Mouse (Mus musculus): ENCODE results near the gene Tmem63c.

The Tmem63c gene

GRCm38 (mm10) chr12:87054873-87055272 lies 33.7 kb downstream of the Tmem63c start:
- DNase-seq (ENCODE audit: low read depth): no peak

DNA sequence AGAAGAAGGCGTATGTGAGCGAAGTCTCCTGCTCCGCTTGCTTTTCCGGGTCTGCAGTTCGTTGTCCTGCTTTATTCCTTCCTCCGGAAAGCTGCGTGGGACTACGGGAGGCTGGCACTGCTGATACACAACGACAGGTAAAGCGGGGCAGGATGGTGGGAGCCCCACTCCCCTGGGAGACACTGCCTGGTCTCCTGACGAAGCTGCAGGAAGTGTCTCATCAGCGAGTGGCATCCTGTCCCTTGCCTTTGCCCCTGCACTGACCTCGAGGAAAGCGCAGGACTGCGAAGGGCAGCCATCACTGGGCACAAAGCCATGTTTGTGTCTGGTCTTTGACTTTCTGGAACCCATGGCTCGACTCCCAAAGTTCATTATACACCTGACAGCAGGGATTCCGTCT lies 35.9 kb downstream of the Tmem63c start:
- no peak for DNase-seq (ENCODE audit: low read depth)

DNA sequence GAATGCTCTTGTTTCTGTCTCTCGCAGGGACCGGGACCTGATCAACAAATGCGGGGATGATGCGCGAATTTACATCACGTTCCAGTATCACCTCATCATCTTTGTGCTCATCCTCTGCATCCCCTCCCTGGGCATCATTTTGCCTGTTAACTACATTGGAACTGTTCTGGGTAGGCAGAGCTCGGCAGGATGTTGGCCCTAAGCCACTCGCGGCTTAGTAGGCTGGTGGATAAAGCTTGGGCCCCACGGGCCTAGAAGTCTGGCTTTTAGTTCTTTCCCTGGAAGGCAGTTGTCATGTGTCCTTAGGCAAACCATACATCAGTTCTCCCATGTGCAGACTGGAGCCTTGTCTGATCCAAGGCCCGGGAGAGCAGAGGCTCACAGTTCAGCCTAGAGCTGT lies 44.3 kb downstream of the Tmem63c start:
- DNase-seq (ENCODE audit: low read depth): no peak

GRCm38 (mm10) chr12:87066429-87066828 lies 45.3 kb downstream of the Tmem63c start:
- no peak for DNase-seq (ENCODE audit: low read depth)

DNA sequence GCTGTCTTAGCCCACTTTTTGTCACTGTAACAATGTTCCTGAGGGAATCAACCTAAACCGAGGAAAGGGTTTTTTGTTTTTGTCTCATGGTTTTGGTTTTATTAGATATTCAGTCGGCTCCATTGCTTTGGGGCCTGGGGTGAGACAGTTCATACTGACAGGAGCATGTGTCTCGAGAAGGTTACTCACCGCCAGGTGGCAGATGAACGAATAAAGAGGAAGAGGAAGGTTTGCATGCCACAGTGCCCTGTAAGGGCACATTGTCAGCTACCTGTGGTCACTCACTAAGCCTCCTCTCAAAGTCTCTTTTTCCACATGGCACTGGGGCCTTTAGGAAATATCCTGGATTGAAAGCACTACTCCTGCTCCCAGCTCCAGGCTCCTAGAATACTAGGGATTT lies 49.4 kb downstream of the Tmem63c start:
- no peak for DNase-seq (ENCODE audit: low read depth)

DNA sequence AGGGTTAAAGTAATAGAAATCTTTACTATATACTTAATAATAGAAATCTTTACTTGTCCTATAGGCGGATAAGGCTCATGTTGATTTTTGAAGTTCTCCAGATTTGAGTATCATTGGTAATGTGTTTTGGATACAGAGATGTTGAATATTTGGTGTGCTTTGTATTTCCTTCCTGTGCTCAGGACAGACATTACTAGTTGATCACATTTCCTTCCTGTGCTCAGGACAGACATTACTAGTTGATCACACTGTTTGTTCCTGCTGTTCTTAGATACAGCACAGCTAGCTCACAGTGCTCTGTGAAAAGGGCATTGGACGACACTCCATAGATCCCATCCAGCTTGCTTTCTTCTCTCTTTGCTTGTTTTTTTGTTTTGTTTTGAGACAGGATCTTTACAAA lies 55.5 kb downstream of the Tmem63c start:
- peak; percentile 31 for DNase-seq (ENCODE audit: low read depth)

GRCm38 (mm10) chr12:87082797-87083196 lies 61.7 kb downstream of the Tmem63c start:
- DNase-seq (ENCODE audit: low read depth): no peak

DNA sequence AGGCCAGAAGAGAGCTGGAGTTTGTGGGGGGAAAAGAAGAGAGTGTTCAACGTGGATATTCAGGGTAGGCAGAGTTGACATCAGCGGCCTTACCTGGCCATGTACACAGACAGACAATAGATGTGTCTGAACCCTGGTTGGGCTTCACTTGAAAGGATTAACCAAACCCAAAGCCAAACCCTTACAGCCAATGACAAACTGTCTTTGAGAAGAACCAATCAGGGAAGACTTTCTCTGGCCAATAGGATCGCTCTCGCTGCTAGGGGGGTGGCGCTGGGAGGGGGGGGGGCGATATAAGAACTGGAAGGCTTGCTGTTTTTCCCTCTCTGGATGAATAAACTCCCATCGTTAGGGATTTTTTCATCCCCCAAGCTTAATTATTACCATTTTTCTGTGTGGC lies 66.1 kb downstream of the Tmem63c start:
- no peak for DNase-seq (ENCODE audit: low read depth)

DNA sequence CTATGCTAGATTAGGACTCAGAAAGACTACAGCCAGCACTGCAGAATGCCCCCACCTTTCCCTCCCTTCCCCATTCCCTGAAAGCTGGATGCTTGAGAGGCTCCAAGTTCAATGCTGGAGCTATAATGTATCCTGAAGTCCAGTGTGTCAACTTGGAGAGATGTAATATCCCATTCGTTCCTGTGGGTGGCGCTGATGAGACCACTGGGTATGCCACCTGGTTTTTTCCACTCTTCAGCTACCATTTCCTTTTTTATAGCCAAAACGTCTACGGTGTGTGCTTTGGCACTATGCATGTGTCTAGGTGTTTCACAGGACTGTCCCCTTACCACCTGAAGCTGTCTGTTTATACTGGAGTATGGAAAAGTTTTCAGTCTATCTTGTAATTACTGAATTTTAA lies 67.2 kb downstream of the Tmem63c start:
- DNase-seq (ENCODE audit: low read depth): peak; percentile 37

DNA sequence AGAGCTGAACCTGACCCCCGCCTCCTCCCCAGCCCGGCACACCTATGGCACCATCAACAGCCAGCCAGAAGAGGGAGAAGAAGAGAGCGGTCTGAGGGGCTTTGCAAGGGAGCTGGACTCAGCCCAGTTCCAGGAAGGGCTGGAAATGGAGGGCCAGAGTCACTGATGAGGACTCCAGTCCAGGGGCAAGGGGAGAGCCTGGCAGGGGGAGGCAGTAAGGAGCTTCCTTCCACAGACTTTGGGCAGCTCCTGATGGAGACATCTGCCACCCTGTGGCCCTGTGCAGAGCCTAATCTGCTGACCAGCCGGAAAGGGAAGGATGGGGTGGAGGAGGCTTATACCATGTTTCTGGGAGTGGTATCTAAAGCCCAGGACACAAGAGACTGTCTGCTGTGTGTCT lies 68.1 kb downstream of the Tmem63c start:
- no peak for DNase-seq (ENCODE audit: low read depth)

GRCm38 (mm10) chr12:87089701-87090100 lies 68.6 kb downstream of the Tmem63c start:
- no peak for DNase-seq (ENCODE audit: low read depth)

DNA sequence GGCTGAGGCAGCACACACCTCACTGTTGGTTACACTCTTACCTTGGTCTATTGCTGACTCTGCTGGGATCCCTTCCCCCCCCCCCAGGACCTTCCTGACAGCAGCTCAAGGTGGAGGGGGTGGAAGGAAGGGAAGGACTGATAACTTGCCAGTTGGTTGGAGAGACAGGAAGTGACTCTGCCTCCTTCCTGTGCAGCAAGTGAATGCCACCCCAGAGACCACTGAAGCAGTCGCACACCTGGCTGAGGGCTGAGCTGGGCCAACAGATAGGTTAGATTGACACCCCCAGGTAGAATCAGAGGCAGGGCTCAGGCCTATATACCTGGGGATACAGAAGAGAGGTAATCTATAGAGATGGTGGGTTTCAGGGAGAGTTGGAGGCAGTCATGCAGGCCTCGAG lies 70.8 kb downstream of the Tmem63c start:
- no peak for DNase-seq (ENCODE audit: low read depth)

GRCm38 (mm10) chr12:87093249-87093648 lies 72.1 kb downstream of the Tmem63c start:
- DNase-seq (ENCODE audit: low read depth): peak; percentile 50

DNA sequence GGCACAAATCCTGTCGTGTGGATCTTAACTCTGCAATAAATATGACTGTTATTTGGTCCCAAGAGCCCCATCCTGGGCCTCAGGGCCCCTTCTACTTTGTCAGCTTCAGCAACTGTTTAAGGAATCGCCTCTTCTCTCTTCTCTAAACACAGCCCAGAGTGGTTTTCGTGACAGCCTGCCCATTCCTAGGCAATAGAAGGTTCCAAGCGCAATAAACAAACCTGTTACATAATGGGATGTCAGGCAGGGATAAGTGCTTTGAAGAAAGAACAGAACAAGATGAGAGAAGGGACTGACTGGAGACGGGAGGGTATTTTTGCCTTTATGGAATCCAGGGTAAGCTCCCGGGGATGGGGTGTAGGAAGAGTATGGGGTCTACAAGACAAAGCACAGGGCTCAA lies 72.5 kb downstream of the Tmem63c start:
- peak; percentile 17 for DNase-seq (ENCODE audit: low read depth)

DNA sequence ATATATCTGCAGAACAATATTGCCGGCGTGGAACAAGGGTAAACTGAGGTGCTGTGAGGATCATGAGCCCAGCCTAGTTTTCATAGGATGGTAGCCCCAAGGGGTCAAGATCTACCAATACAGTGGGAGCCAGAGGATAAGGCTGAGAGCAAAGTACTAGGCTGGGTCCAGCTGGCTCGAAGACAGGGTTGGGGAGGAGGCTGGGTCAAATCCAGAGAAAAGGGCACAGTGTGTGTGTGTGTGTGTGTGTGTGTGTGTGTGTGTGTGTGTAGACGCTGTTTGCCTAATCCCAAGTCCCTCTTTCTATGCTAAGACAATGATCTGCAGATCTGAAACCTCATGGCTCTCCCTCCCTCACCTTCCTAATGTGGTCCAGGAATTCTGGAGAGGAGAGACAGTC lies 79.2 kb downstream of the Tmem63c start:
- DNase-seq (ENCODE audit: low read depth): no peak

DNA sequence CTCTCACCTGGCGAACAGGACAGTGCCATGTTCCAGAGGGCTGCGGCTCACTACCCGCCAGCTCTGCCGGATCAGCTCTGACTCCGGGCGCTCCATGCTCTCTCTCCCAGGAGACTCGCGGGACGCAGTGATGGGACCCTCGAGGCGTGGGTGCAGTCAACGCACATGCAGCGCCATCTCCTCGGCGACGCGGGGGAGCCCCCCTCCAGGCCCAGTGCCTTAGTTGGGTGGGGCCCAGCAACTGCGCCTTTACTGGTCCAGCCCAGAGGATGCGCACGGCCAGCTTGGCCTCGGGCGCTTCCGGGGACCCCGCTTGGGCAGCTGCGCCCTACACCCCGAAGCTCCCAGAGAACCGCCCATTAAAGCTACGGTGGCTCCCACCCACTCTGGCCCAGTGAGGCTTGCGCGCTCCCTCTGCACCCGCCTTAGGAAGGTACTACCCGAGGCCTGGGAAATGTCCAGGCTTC lies 81.1 kb downstream of the Tmem63c start, which contains the start of gene Ngb:
Ngb (minus strand) TSS at position 375 of the 467 bp plus-strand sequence.
- DNase-seq (ENCODE audit: low read depth): no peak

DNA sequence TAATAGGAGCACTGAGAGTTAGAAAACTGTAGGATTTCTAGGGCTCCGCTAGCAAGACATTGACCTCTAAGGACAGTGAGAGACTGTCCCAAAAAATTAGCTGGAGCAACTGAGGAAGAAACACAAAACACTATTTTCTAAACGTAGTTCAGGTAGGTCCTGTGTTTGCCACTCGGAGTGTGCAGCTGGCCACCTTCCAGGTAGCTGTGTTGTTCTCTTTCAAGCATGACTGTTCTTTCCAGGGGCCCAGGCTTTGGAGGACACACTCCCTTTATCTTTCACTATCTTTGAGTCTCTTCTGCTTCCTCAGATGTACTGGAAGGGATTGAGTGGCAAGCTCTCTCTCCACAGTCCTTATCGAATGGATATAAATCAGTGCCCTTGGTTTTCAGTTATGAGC lies 82.3 kb downstream of the Tmem63c start:
- DNase-seq (ENCODE audit: low read depth): no peak

DNA sequence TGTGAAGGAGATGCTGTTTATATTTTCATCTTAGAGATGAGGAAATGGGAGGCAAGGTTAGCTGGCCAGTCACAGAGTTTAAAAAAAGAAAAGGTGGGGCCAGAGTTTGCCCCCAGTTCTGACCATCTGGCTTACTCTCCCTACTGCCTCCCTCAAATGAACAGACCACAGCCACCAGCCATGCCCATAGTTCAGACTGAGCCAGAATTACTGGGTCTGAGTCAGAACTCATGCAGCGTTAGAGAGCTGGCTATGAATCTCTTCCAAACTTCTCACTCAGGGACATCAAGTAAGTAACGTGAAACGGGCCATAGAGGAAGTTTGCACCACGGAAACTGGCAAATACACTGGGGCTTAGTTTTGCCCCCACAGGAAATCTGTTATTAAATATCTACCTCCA lies 83.7 kb downstream of the Tmem63c start:
- peak; percentile 53 for DNase-seq (ENCODE audit: low read depth)

DNA sequence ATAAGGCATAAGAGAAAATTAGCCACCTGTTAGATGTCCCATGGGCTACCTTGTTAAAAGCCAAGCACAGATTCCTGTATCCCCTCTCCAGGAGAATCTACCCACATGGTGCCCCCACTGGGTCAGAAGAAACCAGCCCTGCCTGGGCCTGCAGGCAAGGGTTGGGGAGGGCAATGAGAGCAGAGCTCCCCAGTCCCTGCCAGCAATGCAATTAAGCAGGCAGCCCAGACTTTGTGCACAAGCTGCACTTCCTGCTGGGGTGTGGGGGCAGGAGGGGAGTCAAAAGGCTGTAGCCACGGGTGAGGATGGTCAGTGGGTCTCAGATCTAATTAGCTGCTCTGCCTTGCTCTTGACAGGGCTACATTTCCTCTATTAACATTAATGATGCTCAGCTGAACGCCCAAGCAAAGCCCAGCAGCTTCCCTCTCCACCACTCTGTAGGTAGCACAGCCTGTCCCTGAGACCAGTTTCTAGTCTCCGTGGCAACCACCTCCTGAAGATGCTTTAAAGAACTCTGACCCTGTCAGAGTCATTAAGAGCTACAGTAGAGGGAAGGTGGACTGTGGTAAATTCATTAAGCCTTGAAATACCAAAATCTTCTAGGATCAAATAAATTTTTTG lies 86.3 kb downstream of the Tmem63c start:
- no peak for DNase-seq (ENCODE audit: low read depth)

GRCm38 (mm10) chr12:87121918-87122589 lies 100.9 kb downstream of the Tmem63c start:
- no peak for DNase-seq (ENCODE audit: low read depth)

DNA sequence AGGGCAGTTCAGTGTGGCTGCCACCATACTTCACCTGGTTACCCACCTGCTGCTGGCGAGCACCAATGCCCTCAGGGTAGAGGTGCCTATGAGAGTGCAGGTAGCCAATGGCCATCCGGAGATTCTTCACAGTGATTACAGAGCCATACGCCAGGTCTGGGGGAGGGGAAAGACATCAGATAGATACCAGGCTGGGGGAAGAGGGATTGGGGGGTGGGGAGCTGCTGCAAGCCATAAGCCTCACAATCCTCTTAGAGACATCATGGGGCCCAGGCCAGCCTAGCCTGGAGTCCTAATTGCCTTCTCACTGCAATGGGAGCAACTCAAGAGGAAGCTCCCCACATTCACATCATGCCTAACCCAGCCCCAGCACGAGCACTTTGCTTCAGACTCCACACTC lies 106.1 kb downstream of the Tmem63c start:
- no peak for DNase-seq (ENCODE audit: low read depth)

DNA sequence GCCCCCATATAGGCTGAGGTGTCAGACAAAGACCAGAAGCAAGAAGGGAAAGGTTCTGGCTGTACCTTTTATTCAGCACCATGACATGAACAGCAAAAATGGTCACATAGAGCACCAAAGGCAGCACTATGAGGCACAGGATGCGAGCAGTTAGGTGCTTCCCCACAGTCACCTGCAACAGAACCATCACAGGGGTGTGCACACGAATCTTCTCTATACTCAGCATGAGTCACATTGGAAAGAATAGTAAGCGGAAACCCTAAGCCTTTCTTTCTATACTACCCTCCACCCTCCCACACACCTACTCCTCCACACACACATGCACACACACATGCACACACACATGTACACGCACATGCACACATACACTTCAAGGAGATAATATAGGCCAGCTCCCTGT lies 109.1 kb downstream of the Tmem63c start:
- no peak for DNase-seq (ENCODE audit: low read depth)

DNA sequence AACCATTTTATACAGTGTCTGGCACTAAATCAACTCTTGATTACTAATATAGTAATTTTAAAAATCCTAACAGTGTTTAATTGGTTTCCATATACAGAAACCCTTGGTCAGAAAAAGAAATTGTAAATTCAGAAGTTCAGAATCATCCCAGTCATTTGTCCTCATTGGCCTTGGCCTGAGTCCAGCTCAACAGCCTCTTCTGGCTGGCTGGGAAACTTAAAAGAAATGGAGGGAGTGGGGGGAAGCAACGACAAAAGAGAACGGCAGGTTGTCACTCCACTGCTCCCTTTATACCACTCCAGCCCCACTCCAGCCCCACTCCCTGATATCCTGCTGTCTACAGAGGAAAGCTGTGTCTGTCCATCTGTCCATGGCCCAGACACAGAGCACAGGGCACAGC lies 110.0 kb downstream of the Tmem63c start:
- DNase-seq (ENCODE audit: low read depth): no peak

DNA sequence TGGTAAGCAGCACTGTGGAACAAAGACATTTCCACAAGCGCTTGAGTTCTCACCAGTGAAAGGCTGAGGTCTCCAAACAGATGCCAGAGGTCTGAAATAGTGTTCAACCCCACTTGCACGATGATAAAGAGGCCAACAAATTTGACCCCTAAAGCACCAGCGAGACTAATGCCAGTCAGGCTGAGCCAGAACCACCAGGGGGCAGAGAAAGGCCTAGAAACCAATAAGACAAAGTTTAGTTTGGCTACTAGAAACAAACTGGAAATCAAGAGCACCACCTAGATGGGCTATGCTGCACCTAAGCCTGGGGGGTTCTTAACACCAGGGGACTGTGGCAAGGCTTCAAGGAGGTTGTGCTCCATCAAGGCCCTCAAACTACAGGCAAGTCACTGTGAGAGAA lies 110.5 kb downstream of the Tmem63c start:
- peak; percentile 61 for DNase-seq (ENCODE audit: low read depth)
